Mouse (Mus musculus) cerebellum, postnatal 10 days (tissue): ENCODE results near the gene Pex7.

Source experiments
- DNase-seq, 2 experiments: peaks; one replicate each; pipeline ENCODE4 v3.0.0; 2021; ENCODE audit warnings: mixed read lengths in 2 of 2

The Pex7 gene

DNA sequence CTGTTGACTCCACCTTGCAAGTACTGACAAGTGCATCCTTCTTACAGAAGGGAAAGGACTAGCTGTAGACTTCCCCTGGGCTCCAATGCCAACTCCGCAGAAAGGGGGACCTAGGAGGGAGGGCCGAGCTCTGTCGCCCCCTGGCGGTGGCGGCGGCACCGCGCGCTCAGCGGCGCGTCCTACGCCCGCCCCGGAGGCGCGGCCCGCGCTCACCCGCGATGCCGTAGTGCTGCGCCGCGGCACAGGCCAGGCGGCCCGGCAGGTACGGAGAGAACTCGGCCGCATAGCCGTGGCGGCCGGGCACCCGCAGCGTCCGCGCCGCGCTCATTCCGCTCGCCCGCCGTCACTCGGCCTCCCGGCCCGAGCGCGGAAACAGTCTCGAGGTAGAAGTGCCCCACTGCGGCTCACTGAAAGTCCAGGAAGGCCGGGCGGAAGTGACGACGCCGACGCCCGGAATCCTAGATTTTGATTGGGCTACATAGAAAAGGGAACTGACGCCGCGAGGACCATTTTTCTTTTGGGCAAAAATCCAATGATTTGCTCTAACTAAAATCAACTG, at the start of gene Pex7:
Gene Pex7 (minus strand): TSS at position 444 of the 559 bp plus-strand sequence.
- DNase-seq, result peak; percentile 95 to 96

DNA sequence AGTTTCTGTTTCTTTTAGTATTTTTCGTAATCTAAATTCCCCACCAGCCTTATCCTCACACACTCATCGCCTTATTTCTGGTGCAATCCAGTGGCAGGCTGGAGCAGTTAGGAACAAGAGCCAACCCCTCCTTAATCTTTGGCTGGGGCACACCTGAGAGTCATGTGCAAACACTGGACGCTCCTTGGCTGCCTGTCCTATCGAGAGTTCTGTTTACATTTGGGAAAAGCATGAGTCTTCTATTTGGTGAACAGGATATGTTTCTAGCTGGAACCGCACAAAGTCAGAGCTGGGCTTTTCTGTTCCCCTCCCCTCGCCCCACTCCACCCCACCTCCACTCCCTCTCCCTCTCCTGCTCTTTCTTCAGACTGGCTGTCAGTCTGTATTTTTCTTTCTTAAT, 49.3 kb upstream of the Pex7 start:
- no peak for DNase-seq

DNA sequence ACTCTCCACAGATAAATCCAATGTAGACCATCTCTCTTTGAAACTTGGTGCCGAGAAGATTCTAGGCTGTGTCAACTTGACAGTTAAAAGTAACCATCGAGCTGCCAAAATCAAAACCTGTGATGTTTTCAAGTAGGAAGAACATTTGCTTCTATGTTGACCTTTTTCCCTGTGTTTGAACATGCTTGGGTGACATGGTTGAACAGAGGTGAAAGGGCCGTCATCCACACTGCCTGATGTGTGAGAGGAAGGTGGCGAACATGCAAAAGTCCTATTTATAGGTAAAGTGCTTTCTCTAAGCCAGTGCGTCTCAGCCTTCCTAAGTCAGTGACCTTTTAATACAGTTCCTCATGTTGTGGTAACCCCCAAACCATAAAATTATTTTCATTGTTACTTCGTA, 48.3 kb upstream of the Pex7 start:
- DNase-seq, result no peak

DNA sequence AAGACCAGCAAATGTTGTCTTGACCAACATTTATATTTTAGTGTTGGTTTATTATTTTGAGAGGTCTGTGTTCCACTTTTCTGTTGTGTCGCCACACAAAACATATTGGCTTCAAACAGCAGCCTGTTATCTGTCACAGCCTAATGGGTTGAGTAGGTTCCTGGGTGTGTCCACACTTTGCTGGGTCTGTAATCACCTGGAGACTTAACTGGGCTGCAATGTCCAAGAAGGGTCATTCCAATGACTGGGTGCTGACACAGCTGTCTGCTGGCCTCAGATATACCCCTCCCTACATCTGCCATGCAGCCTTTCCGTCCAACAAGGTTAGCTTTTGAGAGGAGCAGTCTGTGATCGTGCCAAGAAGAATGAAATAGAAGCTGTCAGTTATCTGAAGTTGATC, 47.1 kb upstream of the Pex7 start:
- DNase-seq, result no peak

DNA sequence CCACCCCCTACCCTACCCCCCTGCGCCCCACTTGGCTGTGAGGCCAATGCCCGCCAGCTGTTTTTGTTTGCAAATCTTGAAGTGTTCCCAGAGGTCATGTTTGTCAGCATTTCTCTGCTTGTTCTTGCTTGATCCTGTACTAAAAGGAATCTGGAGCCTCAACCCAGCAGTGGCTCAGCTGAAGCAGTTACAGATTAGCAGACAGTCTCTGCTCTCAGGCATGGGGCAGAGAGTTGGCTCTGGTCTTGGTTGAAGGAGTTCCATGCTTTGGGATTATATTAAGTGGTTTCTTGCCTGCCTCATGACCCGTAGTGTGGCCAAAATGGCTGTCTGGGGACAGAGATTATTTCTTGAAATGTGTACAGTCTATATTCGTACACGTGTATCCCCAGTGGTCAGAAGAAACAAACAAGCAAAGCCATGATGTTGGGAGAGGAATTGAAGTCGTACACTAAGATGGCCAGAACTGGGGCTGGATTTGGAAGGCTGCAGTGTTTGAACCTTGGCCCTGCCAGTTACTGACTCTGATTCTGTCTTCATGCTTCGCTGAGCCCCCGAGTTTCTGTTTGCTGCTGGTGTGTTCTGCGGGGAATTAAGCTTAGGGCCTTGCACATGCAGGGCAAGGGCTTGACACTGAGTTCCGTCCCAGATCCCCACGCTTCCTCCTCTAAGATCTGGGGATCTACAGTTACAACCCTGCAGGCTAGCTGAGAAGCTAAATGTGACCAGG, 45.7 kb upstream of the Pex7 start:
- no peak for DNase-seq

DNA sequence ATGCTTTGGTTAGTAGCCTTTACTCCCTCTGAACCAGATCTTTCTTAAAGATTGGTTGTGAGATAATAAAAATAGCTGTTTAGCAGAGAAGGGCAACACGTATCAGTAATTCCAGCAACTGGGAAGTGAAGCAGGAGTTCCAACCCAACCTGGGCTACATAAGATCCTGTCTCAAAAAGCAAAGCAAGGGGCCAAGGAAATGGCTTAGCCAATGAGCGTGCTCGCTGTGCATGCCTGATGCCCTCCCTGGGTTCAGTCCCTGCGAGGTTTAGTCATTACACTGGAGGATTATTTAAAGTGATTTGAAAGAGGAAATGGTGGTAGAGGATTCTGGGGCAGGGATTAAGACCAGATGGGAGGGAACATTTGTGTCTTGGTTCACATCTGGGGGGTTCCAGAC, 41.6 kb upstream of the Pex7 start:
- DNase-seq, result no peak

DNA sequence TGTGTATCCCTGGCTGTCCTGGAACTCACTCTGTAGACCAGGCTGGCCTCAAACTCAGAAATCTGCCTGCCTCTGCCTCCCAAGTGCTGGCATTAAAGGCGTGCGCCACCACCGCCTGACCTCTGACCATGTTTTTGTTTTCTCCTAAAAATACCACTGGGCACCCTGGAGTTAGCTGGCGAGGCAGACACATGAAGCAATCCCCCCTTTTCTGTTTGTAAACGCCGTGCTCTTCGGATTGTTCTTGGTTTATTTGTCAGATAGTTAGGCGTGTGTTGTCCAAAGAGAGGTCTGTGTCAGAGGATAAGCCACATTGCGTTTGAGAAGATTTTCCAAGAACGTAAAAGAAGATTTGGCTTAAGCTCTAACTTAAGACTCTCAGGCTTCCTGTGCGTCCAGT, 40.9 kb upstream of the Pex7 start:
- DNase-seq, result no peak

DNA sequence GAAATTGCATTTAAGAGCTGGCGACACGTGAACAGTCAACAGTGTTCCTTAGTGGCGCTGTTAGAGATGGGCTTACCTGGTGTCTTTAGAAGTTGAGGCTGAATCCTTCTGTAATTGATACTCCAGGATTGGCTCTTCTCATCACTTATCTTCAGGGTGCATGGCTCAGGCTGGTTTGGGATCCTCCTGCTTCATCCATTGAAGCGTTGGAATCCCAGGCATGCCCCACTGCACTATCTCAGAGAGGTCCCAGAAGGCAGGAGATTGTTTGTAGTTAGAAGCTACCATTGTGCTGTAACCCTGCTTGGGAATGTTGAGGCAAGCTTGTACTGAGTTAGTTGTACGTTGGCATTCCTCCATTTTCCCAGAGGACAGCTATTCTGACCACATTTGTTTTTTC, 40.4 kb upstream of the Pex7 start:
- DNase-seq, result no peak

DNA sequence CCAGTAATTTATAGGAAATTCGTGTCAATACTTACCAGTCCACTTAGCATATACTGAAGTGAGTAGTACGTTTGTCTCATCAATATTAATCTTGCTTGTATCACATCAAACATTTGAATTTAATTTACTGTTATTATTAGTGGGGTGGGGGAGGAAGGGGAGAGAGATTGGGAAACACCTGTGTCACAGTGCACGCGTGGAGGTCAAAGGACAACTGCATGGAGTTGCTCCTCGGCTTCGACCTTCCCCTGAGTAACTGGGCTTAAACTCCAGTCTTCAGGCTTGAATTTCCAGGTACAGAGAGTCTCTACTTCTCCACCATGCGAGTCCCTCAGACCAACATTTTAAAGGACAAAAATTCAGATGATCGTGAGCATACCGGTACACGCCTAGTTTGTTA, 40.0 kb upstream of the Pex7 start:
- DNase-seq, result no peak

DNA sequence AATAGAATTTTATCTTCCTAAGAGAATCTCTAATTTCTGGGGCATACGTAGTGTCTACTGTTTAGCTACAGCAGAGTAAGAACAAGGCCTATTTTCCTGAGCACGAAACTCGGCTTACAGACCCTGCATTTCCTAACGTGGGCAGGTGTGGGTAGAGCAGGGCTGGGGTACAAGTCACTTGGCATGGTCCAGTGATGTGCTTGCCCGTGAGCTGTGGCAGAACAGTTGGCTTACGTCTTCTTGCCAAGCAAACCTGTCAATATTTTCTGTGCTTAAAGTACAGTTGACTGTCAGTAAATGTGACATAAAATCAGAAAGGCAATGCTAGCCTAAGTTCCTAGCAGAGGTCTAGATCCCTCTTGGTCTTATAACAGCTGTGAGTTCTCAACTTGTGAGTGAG, 39.2 kb upstream of the Pex7 start:
- DNase-seq, result peak in 1 of 2 experiments; percentile 46

DNA sequence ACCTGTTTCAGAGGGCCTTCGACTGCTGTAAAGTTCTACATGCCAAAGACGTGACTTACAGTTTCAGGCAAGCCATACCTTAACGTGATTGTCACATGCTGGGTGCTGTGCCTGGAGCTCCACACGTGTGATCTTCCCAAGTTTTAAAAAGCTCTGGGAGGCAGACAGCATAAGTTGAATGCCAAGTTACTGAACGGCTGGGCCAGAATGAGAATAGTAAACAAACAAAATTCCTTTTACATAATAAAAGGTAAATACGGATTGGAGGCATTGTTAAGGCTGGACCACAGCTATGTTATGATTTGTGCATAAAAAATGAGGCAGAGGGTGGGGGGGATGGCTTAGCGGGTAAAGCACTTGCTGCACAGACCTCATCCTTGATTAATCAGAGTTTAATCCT, 38.2 kb upstream of the Pex7 start:
- DNase-seq, result no peak

DNA sequence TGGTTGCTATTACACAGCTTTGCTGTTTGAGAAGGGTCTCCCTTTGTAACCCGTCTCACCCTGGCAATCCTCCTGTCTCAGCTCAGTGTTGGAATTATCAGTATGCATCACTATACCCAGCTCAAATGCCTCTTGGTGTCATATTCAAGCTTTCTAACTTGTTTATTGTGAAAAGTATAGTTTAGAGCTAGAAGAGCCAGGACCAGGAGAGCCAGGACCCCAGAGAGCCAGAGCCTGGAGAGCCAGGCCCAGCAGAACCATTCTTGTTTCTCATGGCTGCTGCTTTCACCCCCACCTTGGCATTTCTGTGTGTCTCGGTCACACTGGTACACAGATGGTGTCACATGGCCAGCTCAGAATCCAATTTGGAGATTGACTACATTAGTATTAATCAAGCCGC, 35.1 kb upstream of the Pex7 start:
- no peak for DNase-seq

DNA sequence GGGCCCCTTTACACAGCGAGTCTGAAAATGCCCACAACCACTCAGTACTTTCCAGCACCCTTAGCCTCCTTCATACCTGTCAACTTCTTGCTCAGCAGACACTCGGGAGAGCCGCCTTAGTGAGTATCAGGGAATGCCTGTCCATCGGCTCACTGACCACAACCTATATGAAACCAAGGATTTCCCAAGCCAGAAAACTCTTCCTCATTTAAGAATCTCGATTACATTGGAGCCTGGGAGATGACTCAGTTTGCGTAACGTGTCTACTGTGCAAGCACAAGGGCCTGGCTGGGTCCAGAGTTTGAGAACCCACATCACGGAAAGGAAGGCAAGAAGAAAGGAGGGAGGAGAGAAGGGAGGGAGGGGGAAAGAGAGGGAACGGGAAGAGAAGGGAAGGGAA, 34.4 kb upstream of the Pex7 start:
- no peak for DNase-seq

DNA sequence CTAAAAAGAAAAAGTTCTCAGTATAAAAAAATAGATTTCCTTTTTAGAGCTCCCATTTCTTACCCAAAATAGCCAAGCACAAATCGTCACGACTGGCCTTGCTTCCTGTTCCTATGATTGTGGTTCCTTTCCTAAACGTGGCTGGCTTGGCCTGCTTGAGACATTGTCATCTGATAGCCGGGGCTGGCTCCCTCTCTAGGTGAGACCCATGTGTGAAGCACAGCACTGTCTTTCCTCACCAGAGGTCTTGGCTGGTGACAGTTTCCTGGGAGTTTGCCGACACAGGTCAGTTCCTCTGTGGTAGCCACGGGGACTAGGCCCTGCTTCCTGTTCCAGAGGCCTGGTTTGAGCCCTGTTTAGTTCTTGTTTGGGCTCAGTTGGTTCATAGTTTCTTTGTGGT, 33.6 kb upstream of the Pex7 start:
- no peak for DNase-seq

DNA sequence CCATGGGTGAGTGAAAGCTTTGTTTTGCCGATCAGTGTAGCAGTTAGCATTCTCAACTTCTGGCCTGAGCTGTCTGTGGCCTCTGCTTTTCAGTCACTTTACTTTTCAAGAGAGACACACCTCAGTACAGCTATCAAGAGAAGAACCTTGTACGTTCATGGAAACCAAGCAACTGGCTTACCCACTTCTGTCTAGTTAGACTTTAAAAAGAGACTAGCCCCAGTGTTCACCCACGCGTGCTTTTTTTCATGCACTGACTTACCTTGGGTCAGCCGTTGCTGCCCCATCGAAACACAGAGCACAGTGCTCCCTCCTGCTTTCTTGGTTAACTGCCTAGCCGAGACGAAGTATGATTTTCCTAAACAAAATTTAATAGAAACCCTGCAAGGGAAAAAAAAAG, 33.1 kb upstream of the Pex7 start:
- DNase-seq, result no peak

DNA sequence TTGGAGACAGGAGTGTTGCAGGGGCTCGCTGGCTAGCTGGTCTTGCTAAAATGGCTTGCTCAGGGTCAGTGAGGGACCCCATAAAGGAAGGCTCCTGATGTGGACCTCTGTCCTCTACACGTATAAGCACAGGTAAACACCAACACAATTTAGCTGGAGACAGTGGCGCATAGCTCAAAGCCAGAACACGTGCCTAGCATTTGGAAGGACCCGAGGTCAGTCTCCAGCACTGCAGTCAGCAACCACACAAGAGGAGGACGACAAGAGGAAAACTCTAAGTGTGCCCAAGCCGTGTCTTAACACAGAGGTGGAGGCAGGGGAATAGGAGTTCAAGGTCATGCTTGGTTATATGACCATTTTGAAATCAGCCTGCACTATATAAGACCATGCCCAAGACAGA, 32.6 kb upstream of the Pex7 start:
- DNase-seq, result no peak

DNA sequence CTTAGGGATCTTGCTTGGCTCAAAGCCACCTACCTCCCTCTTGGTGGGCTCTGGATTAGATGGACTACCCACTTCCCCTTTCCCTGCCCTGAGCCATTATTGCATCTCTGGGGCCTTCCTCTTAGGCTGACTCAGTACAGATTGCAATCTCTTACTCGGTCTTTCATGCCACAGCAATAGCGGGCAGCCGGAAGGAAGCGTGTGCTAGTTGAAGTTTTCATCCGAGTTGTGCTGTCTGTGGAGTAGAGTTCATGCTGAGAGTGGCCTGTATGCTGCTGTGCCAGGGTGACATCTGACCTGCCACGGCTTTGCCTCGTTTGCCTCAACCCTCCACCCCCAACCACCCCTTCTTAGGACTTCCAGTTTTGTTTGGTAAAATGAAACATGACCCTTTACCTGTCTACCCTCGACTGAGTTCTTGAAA, 31.8 kb upstream of the Pex7 start:
- no peak for DNase-seq

DNA sequence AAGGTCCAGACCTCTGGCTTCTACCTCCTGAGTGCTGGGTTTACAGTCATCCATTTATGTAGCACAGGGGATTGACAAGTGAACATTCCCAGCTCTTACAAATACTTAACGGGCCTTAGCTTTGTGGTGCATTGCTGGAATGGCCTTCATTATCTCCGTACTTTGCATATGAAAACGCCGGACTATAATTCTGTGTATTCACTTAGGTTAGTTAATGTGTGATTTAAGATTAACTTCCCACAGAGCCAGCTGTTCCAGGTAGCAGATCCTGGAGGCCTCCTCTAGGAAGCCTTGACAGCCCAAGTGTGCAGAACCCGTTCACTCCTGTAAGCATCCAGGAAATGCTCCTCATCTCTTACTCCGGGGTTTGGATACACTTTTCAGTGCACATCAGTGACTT, 31.2 kb upstream of the Pex7 start:
- DNase-seq, result no peak

DNA sequence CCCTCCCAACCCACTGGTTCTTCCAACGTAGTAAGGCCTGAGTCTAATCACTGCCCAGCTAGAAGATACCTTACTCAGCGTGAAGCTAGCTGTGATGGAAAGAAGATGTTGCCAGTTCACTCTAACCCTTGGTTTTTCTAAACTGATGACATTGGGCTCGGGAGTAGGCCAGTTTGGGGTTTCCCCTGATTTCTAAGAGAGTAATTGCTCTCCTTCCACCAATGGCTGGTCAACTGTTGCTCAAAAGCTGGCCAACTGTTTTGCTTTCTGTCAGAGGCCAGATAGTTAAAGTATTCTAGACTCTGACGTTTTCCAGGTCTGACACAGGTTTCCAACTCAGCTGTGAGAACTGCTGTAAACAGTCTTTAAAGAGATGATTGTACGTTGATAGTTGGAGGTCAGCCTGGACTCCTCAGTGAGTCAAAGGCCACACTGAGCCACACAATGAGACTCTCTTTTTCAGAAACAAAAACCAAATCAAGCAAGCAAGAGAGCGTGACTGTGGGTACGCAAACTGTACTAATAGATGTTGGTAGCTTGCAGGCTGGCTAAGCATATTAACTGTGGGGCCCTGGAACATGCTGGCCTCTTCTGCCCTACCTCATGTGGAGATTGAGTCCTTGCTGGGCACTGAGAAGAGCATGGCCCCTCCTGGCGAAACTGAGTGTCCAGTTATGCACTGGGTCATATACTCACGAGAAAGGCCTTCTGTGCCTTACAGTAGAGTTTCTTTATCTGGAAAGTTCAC, 29.6 kb upstream of the Pex7 start:
- no peak for DNase-seq

DNA sequence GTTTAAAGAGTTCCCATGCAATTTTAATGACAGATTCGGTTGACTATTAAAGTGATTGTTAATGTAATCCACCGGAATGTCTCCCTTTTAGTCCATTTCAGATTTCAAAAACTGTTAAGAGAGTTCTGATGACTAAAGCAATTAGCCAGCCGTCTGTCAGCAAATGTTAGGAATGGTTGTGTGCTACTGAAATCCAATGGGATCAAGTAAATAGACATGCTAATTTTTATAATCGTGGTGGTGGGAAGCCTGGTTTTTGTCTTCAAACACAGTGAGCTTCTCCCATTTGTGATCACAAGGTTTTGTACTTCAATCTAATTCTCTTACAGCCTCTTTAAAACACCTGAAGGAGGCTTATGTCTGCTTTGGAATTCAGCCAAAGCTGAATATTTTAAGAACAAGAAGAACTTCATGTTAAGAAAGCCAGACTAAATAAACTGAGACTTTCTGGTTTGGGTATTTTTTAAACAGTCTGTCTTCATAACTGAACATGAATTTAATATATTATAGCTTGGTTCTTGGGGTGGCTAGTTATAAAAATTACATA, 28.4 kb upstream of the Pex7 start:
- DNase-seq, result no peak

DNA sequence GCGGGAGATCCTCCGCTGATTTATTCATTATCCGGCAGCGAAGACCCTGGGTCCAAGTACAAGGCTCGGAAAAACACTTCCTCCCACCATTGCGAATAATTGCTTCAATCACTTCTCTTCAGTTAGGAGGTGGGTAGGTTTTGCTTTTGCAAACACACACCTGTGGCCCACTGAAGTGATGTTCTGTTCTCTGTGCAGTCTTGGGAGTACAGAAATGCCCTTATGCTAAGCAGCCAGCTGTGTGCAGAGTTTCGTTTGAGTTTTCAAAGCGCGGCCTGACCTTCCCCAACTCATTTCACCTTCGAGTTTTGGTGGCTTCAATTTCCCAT, 27.8 kb upstream of the Pex7 start:
- no peak for DNase-seq

DNA sequence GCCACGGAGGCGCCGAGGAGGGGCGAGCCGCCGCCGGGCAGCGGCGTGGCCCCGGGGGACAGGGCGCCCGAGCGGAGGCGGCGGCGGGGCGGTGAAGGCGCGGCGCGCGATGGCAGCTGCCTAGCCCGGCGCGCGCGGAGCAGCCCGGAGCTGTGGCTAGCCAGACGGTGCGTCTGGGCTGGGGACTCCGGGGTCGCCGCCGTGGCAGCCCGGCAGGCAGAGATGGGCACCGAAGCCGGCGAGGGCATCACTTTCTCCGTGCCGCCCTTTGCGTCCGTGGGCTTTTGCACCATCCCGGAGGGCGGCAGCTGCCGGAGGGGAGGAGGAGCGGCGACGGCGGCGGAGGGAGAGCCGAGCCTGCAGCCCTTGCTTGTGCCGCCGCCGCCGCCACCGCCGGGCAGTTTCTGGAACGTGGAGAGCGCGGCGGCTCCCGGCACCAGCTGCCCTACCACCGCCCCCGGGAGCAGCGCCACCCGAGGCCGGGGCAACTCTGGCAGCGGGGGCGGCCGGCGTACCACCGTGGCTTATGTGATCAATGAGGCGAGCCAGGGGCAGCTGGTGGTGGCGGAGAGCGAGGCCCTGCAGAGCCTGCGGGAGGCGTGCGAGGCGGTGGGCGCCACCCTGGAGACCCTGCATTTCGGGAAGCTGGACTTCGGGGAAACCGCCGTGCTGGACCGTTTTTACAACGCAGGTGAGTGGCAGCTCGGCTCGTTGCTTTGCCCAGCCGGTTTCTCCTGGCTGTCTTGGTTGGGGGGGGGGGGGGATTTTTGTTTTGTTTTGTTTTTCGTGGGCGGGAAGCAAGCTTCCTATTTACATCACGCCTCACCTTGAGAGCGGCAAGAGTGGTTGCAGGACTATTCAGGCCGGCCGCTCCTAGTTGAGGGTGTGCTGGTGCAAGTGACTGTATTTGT, 27.1 kb upstream of the Pex7 start, which contains the start of gene Map3k5:
Gene Map3k5 (plus strand): TSS at position 89 of the 911 bp plus-strand sequence.
- DNase-seq, result peak; percentile 80 to 81
